Mouse (Mus musculus) thymus, postnatal 4 days (tissue): ENCODE data around the gene Zfp354c.

Source experiments
- DNase-seq: peaks from one replicate; pipeline ENCODE4 v3.0.0; 2021

Zfp354c gene

DNA sequence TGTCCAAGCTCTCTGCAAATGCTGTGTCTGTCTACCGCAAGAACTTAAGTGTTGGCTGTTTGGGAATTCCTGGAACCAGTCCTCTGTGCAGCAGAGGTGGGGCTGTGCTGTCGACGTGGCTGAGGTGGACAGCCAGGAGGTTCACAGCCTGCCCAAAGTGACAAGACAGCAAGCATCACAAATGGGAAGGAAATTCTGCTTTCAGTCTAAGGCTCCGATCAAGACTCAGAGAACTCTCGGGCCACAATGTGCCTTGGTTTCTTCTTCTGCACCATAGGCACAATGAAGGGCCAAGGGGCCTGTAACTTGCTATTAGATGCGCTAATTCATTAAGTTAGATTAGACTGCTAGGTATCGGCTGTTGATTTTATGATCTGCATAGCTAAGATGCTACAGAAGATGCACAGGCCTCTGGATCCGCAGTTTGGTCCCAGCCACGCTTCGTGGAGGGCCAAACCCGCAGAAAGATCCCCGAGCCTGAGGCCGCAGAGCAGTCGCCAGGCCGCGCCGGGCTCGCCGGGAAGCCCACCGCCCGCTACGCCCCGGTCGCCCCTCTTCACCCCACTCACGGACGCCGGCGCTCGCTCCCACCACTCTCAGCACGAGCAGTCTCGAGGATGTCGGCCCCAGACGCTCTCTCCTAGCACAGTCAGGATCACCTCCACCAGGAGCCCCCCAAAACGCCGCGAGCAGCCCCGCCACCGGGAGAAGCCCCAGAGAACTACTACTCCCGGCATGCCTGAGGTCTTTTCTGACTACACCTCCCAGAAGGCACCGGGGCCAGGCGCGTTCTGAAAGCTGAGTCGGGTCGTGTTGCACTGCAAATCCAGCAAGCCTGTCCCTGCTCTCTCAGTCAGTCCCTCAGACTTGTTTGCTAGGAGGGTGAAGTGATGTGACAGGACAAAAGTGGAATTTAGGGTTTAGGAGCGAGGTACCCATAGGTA is at the start of gene Zfp354c:
Gene Zfp354c, minus strand, starts transcription at position 715 of the 944 bp plus-strand sequence.
- peak; percentile 89 for DNase-seq

DNA sequence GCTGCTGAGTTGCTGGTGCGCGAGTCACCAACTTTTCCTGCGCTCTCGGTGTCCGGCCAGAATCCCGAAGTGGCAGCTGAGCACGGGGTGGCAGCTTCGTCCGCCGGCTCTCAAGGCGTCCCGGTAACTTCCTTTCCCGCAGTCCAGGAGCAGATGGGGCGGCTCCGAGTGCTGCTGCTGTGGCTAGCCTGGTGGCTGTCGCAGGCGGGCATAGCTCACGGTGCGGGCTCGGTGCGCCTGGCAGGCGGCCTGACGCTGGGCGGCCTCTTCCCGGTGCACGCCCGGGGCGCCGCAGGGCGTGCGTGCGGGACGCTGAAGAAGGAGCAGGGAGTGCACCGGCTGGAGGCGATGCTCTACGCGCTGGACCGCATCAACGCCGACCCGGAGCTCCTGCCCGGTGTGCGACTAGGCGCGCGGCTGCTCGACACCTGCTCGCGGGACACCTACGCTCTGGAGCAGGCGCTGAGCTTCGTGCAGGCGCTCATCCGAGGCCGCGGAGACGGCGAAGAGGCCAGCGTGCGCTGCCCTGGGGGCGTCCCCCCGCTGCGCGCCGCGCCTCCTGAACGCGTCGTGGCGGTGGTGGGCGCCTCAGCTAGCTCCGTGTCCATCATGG is 23.6 kb upstream of the Zfp354c start:
- peak; percentile 67 for DNase-seq

DNA sequence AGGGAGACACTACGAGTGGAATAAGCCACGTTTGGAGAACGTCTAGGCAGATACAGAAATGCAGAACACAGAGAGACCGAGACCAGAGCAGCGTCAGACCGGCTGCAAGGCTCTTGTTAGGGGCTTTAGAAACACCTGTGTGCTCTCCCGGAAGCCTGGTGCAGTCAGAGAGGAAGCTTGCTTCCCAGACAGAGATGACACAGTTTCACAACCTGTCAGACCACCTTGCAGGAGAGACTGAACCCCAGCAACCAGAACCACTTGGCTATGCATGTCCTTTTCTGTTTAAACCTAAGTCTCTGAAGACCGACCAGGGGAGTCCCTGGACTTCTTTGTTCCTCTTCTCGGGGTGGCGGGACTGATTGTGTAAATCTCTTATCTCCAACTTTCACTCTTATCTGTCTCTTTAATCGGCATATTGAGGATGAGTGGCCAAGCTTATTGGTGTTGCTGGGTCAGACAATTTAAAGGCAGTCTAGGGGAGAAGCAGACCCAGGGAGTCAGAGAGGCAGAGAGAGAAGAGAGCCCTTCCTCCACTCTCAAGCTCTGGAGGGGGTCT is 22.7 kb upstream of the Zfp354c start, which contains the start of gene Grm6:
Gene Grm6, plus strand, starts transcription at position 509 of the 559 bp plus-strand sequence.
- peak; percentile 63 for DNase-seq

DNA sequence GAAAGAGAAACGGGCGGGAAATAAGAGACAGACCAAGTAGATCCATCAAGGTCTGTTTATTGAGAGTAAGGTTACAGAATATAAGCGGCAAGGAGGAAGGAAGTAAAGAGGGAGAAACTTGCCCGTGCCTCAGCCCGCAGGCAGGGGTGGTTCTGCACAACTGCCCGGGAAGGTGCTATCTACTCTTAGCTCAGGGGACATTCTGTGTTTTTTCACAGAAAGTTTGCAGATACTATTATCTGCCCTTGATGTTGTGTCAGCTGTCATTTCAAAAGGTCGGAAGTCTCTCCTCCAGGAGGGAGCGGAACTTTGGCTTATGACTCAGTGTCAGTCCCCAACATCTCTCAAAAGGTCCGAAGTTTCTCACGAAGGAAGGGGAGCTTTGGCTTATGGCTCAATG is 21.8 kb upstream of the Zfp354c start:
- peak; percentile 43 for DNase-seq

DNA sequence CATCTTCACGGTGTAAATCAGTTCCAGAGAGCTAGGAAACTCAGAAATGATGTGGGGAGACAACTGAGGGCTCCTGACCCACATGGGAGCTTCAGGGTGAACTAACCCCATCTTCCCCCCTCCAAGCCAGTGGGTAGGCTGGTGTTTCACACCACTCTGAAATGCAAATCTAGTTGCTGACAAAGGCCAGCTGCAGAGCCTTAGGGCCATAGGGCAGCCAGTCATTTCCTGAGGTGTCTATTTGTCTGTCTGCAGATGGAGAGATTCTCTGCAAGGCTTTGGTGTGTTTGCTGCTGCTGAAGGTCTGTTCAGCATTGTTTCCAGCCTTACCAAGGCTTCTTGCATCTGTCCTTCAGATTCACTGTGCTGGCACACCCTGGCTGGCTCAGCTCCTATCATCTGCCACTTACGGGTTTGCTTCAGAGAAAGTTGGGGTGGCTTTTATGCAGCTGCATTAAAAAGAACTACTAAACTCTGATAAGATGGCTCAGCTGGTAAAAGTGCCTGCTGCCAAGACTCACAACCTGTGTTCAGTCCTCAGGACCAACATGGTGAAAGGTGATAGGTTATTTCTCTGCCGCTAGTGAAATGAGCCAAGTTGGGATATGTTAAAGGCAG is 21.1 kb upstream of the Zfp354c start:
- peak; percentile 47 for DNase-seq

DNA sequence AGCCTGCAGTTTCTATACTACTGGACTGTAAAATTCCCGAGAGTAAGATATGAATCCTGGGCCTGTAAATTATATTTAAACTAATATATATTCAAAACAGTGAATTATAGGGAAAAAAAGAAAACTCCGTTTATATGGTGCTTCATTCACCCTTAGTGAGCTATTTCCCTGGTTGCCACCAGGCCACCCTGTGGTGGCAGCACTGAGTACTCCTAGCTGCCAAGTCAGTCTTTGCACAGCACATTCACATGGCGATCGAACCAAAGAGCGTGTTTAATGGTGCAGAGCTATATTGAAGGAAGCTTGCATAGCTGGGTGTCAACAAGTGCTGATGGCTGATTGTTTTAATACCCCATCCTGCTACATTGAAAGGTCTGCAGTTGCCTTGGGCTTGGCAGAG is 19.5 kb upstream of the Zfp354c start:
- peak; percentile 71 for DNase-seq

DNA sequence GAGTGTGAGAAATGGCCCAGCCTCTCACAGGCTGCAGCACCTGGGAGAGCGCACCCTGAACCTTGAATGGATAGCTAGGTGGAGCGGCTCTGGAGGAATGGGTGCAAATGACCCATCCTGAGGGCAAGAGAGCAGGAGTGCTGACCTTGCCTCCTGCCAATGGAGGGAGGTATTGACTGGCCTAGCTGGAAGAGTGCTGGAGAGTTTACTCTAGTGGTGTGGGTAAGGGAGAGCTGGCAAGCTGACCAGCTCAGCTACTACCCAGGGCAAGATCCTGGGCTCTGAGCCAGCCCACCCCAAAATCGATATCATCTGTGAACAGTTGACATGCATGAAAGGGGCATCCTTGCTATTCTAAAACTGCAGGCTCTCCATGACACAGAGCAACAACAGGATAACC is 18.4 kb upstream of the Zfp354c start:
- DNase-seq, result no peak

DNA sequence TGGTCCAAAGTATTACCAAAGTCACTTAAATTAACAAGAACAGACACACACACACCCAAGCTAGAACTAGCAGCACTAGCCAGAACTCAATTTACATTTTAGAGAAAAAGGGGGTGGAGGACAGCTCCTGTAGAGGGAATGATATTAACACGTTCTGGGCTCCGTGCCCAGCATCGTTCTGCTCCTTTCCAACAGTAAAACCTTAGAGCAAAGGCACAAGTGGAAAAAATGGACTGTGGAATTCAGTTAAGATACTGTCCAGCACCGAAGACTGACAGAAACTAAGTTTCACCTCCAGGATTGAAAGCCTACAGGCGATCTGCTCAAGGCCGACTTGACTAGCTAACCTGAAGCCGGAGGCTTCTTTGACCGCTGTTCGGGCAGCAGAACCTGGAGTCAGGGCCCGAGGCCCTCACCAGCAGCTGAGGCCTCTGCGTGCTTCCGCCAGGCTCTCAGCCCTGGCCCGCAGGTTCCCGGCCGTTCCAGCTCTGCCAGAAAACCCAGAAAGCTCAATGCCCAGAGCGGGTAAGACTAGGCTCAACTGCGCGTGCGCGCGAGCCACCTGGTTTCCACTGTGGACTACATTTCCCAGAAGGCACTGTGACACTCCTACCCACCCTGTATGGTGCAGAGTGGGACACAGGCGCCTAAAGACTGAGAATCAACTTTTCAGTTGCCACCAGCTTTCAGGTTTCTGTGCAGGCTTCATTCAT is 13.7 kb upstream of the Zfp354c start, which contains the start of gene Zfp879:
Gene Zfp879, minus strand, starts transcription at position 530 of the 713 bp plus-strand sequence.
- peak; percentile 94 for DNase-seq

DNA sequence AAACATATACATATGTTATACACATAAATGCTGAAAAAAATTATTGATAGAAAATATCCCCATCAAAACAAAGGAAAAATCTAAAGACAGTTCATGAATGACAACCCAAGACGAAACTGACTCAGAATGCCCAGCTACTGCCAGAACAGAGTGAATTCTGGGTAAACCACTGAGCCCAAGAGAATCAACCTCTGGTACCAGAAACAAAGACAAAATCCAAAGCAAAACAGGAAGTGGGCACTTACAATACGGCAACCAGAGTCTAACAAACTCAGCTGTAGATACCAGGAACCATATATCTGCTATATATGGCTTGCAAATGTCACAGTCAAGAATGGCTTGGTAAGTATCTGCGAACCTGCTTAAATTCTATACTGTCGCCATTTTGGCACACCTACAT is 8.2 kb upstream of the Zfp354c start:
- peak; percentile 13 for DNase-seq

DNA sequence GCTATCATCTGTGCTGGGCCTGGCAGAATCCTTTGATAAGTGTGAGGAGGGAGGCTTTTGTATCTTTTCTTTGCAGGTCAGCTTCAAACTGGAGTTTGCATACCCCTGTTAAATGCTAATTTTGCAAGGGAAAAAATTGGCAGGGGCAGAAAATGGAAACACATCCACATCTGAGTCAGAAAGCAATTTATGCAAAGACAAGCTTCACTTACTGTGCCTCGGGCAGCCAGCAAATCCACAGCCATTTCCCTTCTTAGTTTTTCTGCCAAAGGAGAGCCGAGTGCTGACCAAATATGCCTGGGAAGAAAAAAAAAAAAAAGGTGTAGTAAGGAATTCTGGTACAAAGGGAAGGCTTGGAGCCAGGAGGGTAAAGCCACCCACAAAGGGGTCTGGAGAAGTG is 1.3 kb downstream of the Zfp354c start:
- DNase-seq, result no peak

DNA sequence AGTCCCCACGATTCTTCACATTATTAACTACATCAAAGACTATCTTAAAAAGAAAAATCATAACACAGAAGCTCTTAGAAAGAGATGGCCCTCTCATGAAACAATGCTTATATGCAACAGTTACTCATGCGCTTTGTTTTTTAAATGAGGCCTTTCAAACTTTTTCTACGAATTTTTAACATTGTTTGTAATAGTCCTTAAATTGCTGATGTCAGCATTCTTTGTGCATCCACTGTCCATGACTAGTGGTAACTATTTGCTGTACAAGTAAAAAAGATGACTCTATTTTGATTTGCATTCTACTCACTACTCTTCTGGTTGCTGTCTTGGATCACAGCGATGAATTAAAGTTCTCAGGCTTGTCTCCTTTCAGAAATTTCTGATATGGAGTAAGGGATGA is 13.3 kb downstream of the Zfp354c start:
- no peak for DNase-seq

DNA sequence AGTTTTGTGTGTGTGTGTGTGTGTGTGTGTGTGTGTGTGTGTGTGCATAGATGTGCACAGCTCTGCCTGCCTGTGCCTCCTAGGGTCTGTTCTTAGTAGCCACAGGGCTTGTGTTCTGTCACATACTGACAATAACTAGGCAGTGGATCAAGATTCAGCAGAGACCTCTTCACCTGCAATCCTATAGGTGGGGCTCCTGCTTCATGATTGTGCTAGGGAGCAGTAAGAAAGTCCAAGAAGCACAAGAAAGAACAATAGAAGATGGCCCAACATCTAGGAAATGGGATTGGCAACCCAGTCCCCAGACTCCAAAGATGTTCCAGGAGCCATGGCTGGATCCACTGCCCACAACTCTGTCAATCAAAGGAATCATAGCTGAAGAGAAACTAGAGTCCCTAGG is 28.7 kb downstream of the Zfp354c start:
- peak; percentile 19 for DNase-seq

DNA sequence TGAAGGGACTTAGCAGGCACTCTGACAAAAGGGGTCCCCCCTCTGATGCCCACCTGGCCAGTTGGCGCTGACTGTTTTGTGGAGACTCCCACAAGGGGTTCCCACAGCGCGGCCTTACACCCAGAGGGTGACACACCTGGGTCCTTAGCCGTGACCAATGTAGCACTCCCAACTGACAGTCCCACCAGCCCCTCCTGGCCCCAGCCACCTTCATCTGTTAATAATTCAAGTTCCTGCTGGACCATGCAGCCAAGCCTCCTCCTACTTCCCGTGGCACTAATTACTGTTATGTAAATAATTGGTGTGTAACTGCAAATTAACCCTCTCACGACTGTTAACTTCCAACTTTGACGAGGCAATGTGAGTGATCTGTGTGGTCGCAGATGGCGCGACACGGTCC is 29.9 kb downstream of the Zfp354c start:
- DNase-seq, result no peak

DNA sequence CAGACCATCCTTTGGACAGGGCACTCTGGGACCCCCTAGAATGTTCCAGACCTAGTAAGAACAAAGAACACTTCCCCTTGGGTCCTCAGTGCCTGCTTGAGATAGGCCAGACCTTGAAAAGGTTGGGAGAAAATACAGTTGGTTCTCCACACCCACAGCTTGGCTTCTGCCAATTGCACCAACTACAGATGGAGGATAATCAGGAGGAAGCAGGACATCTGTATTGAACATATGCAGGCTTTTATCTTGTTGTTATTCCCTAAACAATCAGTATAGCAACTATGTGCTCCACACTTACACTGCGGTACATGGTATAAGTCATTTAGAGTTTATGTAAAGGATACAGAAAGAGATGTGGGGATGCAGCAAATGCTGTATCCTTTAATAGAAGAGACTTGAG is 56.5 kb downstream of the Zfp354c start:
- no peak for DNase-seq

DNA sequence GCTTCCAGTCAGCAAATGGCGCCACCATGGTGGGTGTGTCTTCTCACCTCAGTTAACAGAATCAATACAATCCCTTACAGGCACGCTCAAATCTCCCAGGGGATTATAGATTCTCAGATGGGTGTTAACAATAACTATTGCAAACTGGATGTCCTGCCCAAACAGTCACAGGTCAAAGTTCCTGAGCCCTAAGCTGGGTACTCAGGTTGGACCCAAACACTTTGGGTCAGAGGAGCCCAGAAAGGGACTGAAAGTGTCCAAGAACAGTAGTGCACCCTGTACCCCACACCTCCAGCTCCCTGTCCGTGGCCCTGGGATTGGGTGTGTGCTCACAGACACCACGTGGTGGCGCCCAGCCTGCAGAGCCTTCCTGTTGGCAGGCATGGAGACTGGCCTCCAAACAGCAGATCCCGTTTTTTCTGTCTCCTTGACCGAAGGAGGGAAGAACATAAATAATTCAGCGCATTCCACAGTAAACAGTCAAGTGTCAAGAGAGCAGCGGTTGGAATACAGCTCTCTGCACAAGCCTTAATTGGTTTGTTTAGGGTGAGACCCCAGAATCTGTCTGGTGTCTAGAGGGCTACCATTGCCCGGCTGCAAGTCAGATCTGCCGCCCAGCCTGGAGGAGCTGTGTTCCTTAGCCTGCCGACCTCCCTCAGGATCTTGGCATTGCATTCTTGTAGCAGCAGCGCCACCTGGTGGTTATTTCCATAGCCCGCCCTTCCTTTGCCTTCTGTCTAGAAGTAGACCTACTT is 58.4 kb downstream of the Zfp354c start:
- DNase-seq, result peak; percentile 88

DNA sequence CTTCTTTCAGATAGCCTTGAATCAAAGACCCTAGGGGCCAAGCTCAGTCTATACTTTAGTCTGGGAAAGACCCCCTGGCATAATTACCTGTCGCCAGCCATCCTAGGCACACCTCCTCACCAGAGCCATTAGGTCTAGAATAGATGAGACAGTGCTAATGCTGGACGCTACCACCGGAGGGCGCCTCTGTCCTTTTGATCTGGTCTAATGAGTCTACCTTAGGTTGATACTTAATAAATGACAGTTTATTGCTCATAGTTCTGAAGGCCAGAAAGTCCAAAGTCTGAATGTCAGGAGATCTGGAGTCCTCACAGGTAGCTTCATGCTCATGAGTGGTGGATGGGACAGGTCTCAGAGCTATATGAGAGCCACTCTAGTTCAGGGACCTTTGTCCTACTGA is 60.5 kb downstream of the Zfp354c start:
- DNase-seq, result peak; percentile 80

DNA sequence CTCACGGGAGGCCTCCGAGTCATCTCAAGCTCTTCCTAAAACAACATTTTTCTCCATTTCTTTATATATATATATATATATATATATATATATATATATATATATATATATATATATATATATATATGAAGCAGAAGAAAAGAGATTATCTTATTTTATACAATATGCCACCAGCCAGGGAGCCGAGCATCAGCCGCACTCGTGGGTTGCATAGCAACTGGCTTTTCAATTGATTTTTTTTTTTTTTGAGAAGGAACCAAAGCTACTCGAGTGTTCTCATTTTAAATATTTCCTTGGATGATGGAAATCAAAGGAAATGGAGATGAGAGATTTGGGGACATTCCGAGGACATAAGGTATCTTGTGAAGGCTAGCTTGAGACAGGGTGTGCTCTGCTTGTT is 61.1 kb downstream of the Zfp354c start:
- no peak for DNase-seq
